Mouse (Mus musculus) C2C12 (cell line): Measurements from ENCODE around the gene Pros1. TPM values are rescaled to one million over a fixed set of nuclear protein-coding genes. Genes with fewer than 3 reads are reported as not detected.

ENCODE experiments used
- H3K27me3 ChIP-seq: one replicate; pipeline ENCODE4 v1.6.1; 2011; ENCODE audit not compliant: control insufficient read depth, insufficient read depth, insufficient read length
- H3K36me3 ChIP-seq: one replicate; pipeline ENCODE4 v1.6.1; 2011; ENCODE audit not compliant: control insufficient read depth, insufficient read depth
- H3K4me3 ChIP-seq: one replicate; pipeline ENCODE4 v1.5.1; 2011; ENCODE audit warnings: mild to moderate bottlenecking, control low read depth; ENCODE audit not compliant: poor library complexity, insufficient read depth, severe bottlenecking
- H3K79me2 ChIP-seq: one replicate; pipeline ENCODE4 v1.6.1; 2011; ENCODE audit not compliant: control insufficient read depth, insufficient read depth
- H3K79me3 ChIP-seq: one replicate; pipeline ENCODE4 v1.6.1; 2011; ENCODE audit warnings: low read depth, control low read depth
- H3ac ChIP-seq: one replicate; pipeline ENCODE3; 2011; ENCODE audit warnings: low read depth; ENCODE audit not compliant: control insufficient read depth, insufficient read length
- CEBPB ChIP-seq: IDR thresholded peaks from one replicate; pipeline ENCODE4 v1.6.1; 2011; ENCODE audit warnings: low read depth, mild to moderate bottlenecking, control low read depth, moderate library complexity
- CTCF ChIP-seq: IDR thresholded peaks from one replicate; pipeline ENCODE4 v1.5.1; 2011; ENCODE audit not compliant: control insufficient read depth, insufficient read depth, insufficient read length
- FOSL1 ChIP-seq: IDR thresholded peaks from one replicate; pipeline ENCODE4 v1.8.0; 2011; ENCODE audit warnings: mild to moderate bottlenecking, low read length; ENCODE audit not compliant: poor library complexity, insufficient read depth, severe bottlenecking
- MAX ChIP-seq: IDR thresholded peaks from one replicate; pipeline ENCODE4 v1.6.1; 2011; ENCODE audit warnings: mild to moderate bottlenecking, control low read depth
- MYOD1 ChIP-seq: IDR thresholded peaks from one replicate; pipeline ENCODE4 v1.6.1; 2011; ENCODE audit warnings: low read depth; ENCODE audit not compliant: control insufficient read depth, insufficient read length
- MYOG ChIP-seq: IDR thresholded peaks from one replicate; pipeline ENCODE4 v1.6.1; 2011; ENCODE audit not compliant: control insufficient read depth, insufficient read length; ENCODE audit errors: extremely low read depth
- USF1 ChIP-seq: IDR thresholded peaks from one replicate; pipeline ENCODE4 v1.6.1; 2011; ENCODE audit warnings: low read depth, mild to moderate bottlenecking, control low read depth, moderate library complexity
- microRNA-seq: library from miRNA; unstranded; fragments of <30 nt; microRNA quantifications from one replicate; pipeline ENCODE4, GENCODE M21; 2019; ENCODE audit warnings: borderline microRNAs expressed
- polyA plus RNA-seq: library from polyadenylated mRNA; unstranded; fragments of >200 nt; fragmentation: generic; extraction: Trizol; gene quantifications from one replicate; pipeline ENCODE4 v1.2.1, GENCODE M21; 2012; ENCODE audit warnings: missing spikeins

The Pros1 gene
- polyA plus RNA-seq, 1 experiment, result 6.6 TPM

GRCm38 (mm10) chr16:62964361-62964763 is 110.3 kb downstream of the Pros1 start:
- no peak overlapping the region for H3ac ChIP-seq
- H3K36me3 ChIP-seq, result no peaks in the 10 kb centered on the region
- H3K79me3 ChIP-seq, result no peaks in the 10 kb centered on the region
- no peaks in the 10 kb centered on the region for H3K79me2 ChIP-seq
- TF ChIP-seq CTCF, result no peak
- no peak for TF ChIP-seq MYOG
- TF ChIP-seq CEBPB, result no peak
- no peak for TF ChIP-seq USF1
- no peak for TF ChIP-seq MAX
- no peak for TF ChIP-seq FOSL1
- H3K4me3 ChIP-seq, result no peak overlapping the region
- H3K27me3 ChIP-seq, result no peaks in the 10 kb centered on the region

- Histone ChIP-seq H3ac (no peak overlapping the region), H3K36me3 (no peaks in the 10 kb centered on the region), H3K79me2 (no peaks in the 10 kb centered on the region), H3K79me3 (no peaks in the 10 kb centered on the region), H3K4me3 (no peak overlapping the region), H3K27me3 (no peaks in the 10 kb centered on the region)
- TF ChIP-seq CEBPB, result no peak
- no peak for TF ChIP-seq FOSL1
- TF ChIP-seq MAX, result no peak
- no peak for TF ChIP-seq MYOG
- TF ChIP-seq CTCF, result no peak
- no peak for TF ChIP-seq MYOD1
- no peak for TF ChIP-seq USF1
Measured at GRCm38 (mm10) chr16:62971673-62972332, 117.7 kb downstream of the Pros1 start.

- Histone ChIP-seq H3K79me3 (no peaks in the 10 kb centered on the region), H3ac (no peak overlapping the region), H3K4me3 (no peak overlapping the region), H3K27me3 (no peaks in the 10 kb centered on the region), H3K36me3 (no peaks in the 10 kb centered on the region), H3K79me2 (no peaks in the 10 kb centered on the region)
- no peak for TF ChIP-seq MAX
- peak; percentile 15 for TF ChIP-seq CTCF
Measured at GRCm38 (mm10) chr16:62974926-62975325, 120.8 kb downstream of the Pros1 start.

Small RNAs within 50 kb of the gene (microRNA-seq; reads per million reads assigned to microRNA genes)
- not detected for gene Gm25986

Other genes starting within 250 kb of the Pros1 start
- gene Nsun3, start 67.5 kb upstream of the Pros1 start, polyA plus RNA-seq, result 1.8 TPM
- 0.01 TPM for gene Stx19, start 39.6 kb upstream of the Pros1 start, polyA plus RNA-seq
- 4.4 TPM for gene Arl13b, start 7.3 kb upstream of the Pros1 start, polyA plus RNA-seq